Mouse (Mus musculus) limb, embryonic 15.5 days (tissue): ENCODE results near the gene Mycbpap. TPM values are rescaled to one million over a fixed set of nuclear protein-coding genes. Genes with fewer than 3 reads are reported as not detected.
A peak's percentile ranks its signal among the peaks of the same experiment; 100 is the strongest.

Experiments used
- ATAC-seq: fragments of 200-750 bp; cut with Nextera tagmentation; 2 replicates; pipeline ENCODE4 v1.8.0; 2017; ENCODE audit warnings: low read depth, moderate TSS enrichment; ENCODE audit not compliant: insufficient number of reproducible peaks, low FRiP score, low TSS enrichment
- H3K27ac ChIP-seq: fragments of 300-500 bp; sonication (generic); 2 replicates; pipeline ENCODE4 v1.5.1; 2015; ENCODE audit warnings: moderate library complexity, mild to moderate bottlenecking, inconsistent platforms
- H3K27me3 ChIP-seq: fragments of 300-500 bp; sonication (generic); 2 replicates; pipeline ENCODE4 v1.6.1; 2015; ENCODE audit warnings: inconsistent platforms
- H3K36me3 ChIP-seq: fragments of 300-500 bp; sonication (generic); 2 replicates; pipeline ENCODE4 v1.6.1; 2015; ENCODE audit warnings: inconsistent platforms
- H3K4me1 ChIP-seq: fragments of 300-500 bp; sonication (generic); 2 replicates; pipeline ENCODE4 v1.6.1; 2015; ENCODE audit warnings: inconsistent platforms
- H3K4me2 ChIP-seq: fragments of 300-500 bp; sonication (generic); 2 replicates; pipeline ENCODE4 v1.6.1; 2015; ENCODE audit warnings: mild to moderate bottlenecking, inconsistent platforms
- H3K4me3 ChIP-seq: fragments of 300-500 bp; sonication (generic); 2 replicates; pipeline ENCODE4 v1.5.1; 2015; ENCODE audit warnings: mild to moderate bottlenecking, inconsistent platforms
- H3K9ac ChIP-seq: fragments of 300-500 bp; sonication (generic); 2 replicates; pipeline ENCODE4 v1.6.1; 2015; ENCODE audit warnings: inconsistent platforms
- H3K9me3 ChIP-seq: fragments of 300-500 bp; sonication (generic); 2 replicates; pipeline ENCODE4 v1.6.1; 2016; ENCODE audit warnings: inconsistent platforms
- WGBS: fragments of 180-500 bp; shearing (Covaris S2); methylation state at CpG from one replicate; pipeline ENCODE4 v1.1.7; 2015; 5-methylcytosine and 5-hydroxymethylcytosine counted together
- polyA plus RNA-seq: library from polyadenylated mRNA; unstranded; fragments of >200 nt; fragmentation: Nextera tagmentation; extraction: Ambion mirVana; gene quantifications from 2 replicates; pipeline ENCODE4 v1.2.1, GENCODE M21; 2015

Gene Mycbpap
- polyA plus RNA-seq, 1 experiment from 2014 or later = 1.5 TPM

DNA sequence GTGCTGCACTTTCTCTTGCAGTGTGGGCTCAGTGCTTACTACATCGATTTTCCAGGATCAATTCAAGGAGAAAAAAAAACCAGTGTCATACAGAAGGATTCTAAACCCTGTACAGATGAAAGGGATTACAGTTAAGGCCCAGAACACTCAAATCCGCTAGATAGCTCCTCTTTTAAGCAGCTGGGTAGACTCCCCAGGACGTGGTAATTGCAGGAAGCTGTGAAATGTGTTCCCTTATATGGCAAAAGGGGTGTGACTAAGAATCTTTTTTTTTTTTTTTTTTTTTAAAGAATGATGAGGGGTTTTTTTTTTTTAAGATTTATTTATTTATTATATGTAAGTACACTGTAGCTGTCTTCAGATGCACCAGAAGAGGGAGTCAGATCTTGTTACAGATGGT, 7.3 kb upstream of the Mycbpap start:
- 36% methylated on average over 3 of the region's 3 CpGs for WGBS
- Histone ChIP-seq H3K4me1 (peaks cover 25% of the 10 kb centered on the region), H3K27ac (no peak overlapping the region), H3K4me2 (no peak overlapping the region), H3K9ac (no peak overlapping the region), H3K36me3 (no peaks in the 10 kb centered on the region), H3K4me3 (no peak overlapping the region), H3K9me3 (no peaks in the 10 kb centered on the region), H3K27me3 (no peaks in the 10 kb centered on the region)
- no peak for ATAC-seq

DNA sequence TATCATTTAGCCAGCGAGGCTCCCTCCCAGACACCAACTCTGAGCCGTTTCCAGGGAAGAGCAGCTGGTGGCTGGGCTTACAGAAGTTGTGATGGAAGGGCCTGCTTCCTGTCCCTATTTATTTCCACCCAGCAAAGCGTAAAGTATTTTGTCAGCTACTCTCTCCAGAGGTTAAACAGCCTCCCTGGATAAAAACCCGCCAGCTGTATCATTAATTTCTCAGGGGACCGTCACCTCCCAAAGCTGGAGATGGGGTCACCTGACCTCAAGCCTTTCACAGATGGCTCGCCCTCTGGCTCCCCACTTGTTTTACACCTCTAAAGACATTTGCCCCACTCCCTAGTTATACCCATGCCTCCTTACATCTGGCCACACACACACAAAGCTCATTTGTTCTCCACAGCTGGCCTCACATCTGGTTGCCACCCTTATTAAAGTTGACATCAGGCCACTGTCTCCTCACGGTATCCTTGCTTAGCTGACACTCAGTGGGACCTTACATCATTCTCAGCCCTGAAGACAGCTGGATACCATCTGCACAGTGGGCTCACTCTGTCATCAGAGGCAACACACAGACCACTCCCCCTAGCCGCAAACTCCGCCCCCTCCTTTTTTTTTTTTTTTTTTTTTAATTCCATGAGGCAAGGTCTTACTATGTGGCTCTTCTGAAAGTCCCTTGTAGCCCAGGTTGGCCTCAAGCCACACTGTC, 4.8 kb upstream of the Mycbpap start:
- 30% methylated on average over 9 of the region's 9 CpGs for WGBS
- no peak overlapping the region for H3K9ac ChIP-seq
- ATAC-seq = peak; percentile 59
- H3K36me3 ChIP-seq = no peaks in the 10 kb centered on the region
- H3K27ac ChIP-seq = 0 out of 2 replicates have a peak overlapping the region, but pooled peaks have one; percentile 11
- no peaks in the 10 kb centered on the region for H3K27me3 ChIP-seq
- no peak overlapping the region for H3K4me3 ChIP-seq
- H3K9me3 ChIP-seq = no peaks in the 10 kb centered on the region
- no peak overlapping the region for H3K4me2 ChIP-seq
- H3K4me1 ChIP-seq = peaks cover 27% of the 10 kb centered on the region

DNA sequence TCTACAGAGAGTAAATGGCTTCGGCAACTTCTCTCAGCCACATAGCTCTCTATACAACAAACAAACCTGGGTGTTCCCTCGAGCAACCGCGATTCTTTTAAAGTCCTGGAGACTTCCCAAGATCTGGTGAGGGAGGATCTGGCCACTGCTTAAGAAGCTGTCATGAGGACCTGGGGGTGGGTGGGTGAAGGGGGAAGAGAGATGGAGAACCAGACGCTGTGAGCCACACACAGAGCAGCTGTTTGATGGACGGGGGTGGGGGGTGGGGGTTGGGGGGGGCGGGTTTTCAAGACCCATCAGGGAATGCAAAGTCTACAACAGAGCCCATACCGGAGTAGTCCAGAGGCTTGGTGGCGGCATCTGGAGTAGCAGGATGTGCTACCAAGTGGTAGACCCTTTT, 8.1 kb downstream of the Mycbpap start:
- H3K9ac ChIP-seq = no peak overlapping the region
- no peak for ATAC-seq
- no peak overlapping the region for H3K4me3 ChIP-seq
- H3K27ac ChIP-seq = no peak overlapping the region
- no peak overlapping the region for H3K4me2 ChIP-seq
- H3K36me3 ChIP-seq = no peaks in the 10 kb centered on the region
- H3K4me1 ChIP-seq = no peaks in the 10 kb centered on the region; the same call in 1 of the 2 replicates
- 31% methylated on average over 9 of the region's 9 CpGs for WGBS
- H3K27me3 ChIP-seq = no peaks in the 10 kb centered on the region
- H3K9me3 ChIP-seq = no peaks in the 10 kb centered on the region

DNA sequence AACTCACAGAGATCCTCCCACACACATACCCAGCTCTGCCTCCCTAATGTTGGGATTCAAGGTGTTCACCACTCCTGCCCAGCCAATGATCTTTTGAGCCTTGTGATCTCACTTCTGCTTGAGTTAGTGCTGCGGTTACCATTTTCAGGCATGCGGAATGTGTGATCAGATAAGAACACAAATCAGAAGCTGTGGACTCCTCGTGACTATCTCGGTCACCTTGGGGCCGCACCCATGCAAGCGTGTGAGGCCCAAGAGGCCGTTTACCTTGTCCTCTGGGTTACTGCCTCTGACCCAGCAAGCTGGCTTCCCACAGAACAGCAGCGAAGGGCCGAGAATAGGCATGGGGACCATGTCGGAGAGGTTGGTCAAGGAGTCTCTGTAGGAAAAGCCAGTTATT, 12.6 kb downstream of the Mycbpap start:
- WGBS = 90% methylated on average over 10 of the region's 10 CpGs
- Histone ChIP-seq H3K9ac (no peak overlapping the region), H3K36me3 (no peaks in the 10 kb centered on the region), H3K27me3 (no peaks in the 10 kb centered on the region), H3K4me2 (no peak overlapping the region), H3K27ac (no peak overlapping the region), H3K9me3 (no peaks in the 10 kb centered on the region), H3K4me1 (no peaks in the 10 kb centered on the region; the same call in 1 of the 2 replicates), H3K4me3 (no peak overlapping the region)
- no peak for ATAC-seq

DNA sequence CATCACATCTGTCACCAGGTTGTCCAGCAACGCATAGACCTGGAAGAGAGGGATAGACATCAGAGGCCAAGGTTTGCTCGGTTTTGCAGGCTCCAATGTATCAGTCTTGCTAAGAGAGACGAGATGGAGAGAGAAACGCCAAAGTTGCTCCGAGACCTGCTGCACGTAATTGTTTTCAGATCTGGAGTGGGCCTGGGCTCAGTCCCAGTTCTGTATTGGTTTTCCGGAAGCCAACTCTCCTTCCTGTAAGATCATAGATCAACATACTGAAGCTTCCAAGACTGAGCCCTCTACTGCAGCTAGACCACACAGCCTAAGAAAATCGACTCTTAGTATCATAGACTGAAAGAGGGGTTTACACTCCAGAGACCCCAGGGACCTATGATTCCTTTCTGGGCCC, 20.1 kb downstream of the Mycbpap start:
- ATAC-seq = no peak
- Histone ChIP-seq H3K9me3 (no peaks in the 10 kb centered on the region), H3K4me1 (peaks cover 38% of the 10 kb centered on the region), H3K4me3 (no peak overlapping the region), H3K27me3 (no peaks in the 10 kb centered on the region), H3K27ac (no peak overlapping the region), H3K9ac (no peak overlapping the region), H3K36me3 (no peaks in the 10 kb centered on the region), H3K4me2 (no peak overlapping the region)
- 59% methylated on average over 8 of the region's 8 CpGs for WGBS

DNA sequence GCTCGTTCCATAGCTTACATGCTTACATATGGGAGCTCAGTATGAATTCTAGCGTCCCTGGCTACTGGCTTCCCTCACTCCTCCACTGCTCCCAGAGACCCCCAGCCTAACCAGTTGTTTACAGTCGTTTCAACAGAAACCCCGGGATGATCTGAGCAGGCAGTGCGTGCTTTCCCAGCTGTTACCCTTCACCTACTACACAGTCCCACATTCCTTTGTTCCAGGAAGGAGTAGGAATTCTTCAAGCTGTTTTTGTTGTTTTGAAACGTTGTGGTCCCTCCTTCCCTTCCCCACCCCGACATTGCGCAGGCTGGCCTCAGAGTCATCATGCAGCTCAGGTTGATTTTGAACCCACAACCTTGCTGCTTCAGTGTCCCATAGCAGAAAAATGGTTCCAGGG, 21.2 kb downstream of the Mycbpap start:
- Histone ChIP-seq H3K36me3 (no peaks in the 10 kb centered on the region), H3K27me3 (no peaks in the 10 kb centered on the region), H3K27ac (no peak overlapping the region), H3K4me3 (peak overlapping the region; percentile 39; the same call in 1 of the 2 replicates), H3K9me3 (no peaks in the 10 kb centered on the region), H3K4me1 (peaks cover 38% of the 10 kb centered on the region), H3K9ac (no peak overlapping the region), H3K4me2 (peak overlapping the region; percentile 71)
- 25% methylated on average over 8 of the region's 8 CpGs for WGBS
- ATAC-seq = no peak

DNA sequence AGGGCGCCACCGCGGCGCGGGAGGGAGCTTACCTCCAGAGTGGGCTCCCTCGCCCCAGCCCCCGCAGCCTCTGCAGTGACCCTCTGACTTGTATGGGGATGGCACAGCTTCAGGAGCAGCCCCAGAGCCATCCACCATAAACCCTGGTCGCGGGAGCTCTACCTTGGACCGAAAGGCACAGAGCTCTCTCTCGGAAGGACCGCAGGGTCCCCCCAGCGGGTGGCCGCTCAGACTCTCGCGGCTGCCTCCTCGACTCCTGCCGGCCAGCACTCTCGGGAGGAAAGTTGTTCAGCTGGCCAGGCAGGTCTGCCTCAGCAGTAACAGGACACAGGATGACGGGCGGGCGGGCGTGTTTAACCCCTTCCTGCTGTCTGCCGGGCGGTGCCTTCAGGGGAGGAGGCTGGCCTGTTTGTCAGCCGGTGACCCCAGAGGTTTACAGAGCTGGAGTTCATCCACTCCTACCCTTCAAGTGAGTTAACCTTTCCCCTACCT, 21.8 kb downstream of the Mycbpap start, which contains the start of gene Epn3:
Epn3 (minus strand) TSS at position 314 of the 492 bp plus-strand sequence.
- H3K27me3 ChIP-seq = no peaks in the 10 kb centered on the region
- H3K4me2 ChIP-seq = peak within 1 kb of the TSS; percentile 71
- peak; percentile 50; the same call in 1 of the 2 replicates for ATAC-seq
- under 1% methylated on average over 26 of the region's 26 CpGs for WGBS
- peak within 1 kb of the TSS; percentile 73 for H3K27ac ChIP-seq
- peak within 1 kb of the TSS; percentile 39 for H3K4me3 ChIP-seq
- no peaks in the 10 kb centered on the region for H3K9me3 ChIP-seq
- H3K36me3 ChIP-seq = no peaks in the 10 kb centered on the region
- H3K9ac ChIP-seq = peak within 1 kb of the TSS; percentile 44
- H3K4me1 ChIP-seq = peaks cover 38% of the 10 kb centered on the region

DNA sequence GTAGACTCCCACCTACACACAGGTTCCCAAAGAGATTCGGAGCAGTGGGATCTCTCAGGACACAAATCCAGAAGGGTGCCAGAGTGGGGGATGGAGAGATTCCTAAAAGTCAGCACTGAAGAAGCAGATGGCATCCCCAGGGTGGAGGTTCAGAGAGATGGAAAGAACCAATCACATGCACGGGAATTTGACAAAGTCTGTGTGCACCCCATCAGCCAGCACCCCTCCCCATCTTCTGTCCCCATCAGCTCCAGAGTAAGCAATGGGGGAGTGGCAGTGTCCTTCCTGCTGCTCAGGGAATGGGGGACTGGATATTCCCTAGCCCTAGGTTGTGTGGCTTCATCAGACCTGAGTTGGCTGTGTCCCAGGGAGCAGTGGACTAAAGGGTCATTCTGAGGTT, 22.5 kb downstream of the Mycbpap start:
- no peak overlapping the region for H3K9ac ChIP-seq
- H3K9me3 ChIP-seq = no peaks in the 10 kb centered on the region
- H3K36me3 ChIP-seq = no peaks in the 10 kb centered on the region
- 4% methylated on average over 2 of the region's 2 CpGs for WGBS
- peak overlapping the region; percentile 39 for H3K4me3 ChIP-seq
- H3K27ac ChIP-seq = peak overlapping the region; percentile 73
- H3K4me1 ChIP-seq = peaks cover 38% of the 10 kb centered on the region
- H3K4me2 ChIP-seq = peak overlapping the region; percentile 71
- H3K27me3 ChIP-seq = no peaks in the 10 kb centered on the region
- ATAC-seq = no peak

DNA sequence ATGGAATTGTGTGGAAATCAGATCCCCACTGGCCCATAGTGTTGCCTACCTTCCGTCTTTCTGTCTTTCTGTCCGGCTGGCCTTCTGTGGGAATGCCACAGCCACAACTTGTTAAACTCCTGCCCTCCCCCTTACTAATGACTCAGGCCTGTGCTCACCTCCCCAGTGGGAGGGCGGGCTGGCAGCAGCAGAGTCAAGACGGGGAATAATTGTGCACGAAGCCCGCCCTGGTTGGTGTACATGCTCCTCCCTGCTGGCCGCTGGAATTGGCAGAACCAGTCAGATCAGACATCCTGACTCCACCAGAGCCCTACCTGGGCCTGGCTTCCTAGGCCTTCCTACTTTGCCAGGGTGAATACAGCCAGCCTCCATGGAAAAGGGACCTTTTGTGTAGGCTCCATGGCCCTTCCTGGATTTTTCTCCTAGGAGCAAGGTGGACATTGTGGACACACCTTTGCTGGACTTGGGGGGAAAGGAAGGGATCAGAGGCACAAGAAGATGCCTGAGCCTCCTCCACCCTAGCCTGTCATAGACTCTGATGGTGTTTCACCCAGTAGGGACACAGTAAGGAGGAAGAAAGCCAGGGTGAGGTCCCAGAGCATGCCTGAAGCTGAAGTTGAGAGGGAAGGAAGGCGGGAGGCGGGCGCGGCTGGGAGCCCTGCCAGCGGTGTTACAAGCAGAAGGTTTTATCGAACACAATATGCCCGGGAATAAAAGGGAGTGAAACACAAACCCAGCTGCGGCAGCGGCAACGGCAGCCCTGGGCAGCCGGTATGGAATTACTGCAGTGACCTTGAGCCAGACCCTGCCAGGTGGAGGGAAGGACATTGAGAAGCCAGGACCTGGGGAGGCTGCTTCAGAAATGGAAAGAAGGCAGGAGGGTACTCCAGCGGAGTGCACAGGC, 23.2 kb downstream of the Mycbpap start:
- ATAC-seq = no peak
- Histone ChIP-seq H3K4me3 (peak overlapping the region; percentile 39), H3K9me3 (no peaks in the 10 kb centered on the region), H3K27me3 (no peaks in the 10 kb centered on the region), H3K4me2 (peak overlapping the region; percentile 71), H3K36me3 (no peaks in the 10 kb centered on the region), H3K4me1 (peaks cover 38% of the 10 kb centered on the region), H3K27ac (peak overlapping the region; percentile 73), H3K9ac (no peak overlapping the region)
- WGBS = 11% methylated on average over 19 of the region's 19 CpGs

DNA sequence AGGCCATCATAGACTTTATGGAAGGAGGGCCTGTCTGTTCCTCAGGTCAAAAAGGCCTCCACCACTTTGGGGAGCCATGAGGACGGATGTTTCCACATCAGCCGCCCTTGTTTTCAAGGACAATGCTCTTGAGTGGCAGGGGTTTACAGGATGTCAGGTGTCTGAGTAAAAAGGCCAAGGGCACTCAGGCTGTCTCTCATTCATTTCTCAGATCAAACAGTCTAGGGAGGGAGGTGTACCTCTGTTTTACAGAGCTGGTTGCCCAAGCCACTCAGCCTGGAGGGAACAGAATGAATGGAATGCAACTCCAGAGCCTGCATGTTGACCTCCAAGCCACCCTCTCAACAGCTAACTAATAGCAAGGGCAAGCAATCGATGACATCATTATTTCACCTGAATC, 26.1 kb downstream of the Mycbpap start:
- Histone ChIP-seq H3K4me3 (no peak overlapping the region), H3K4me1 (peaks cover 49% of the 10 kb centered on the region), H3K9me3 (no peaks in the 10 kb centered on the region), H3K36me3 (no peaks in the 10 kb centered on the region), H3K27me3 (no peaks in the 10 kb centered on the region), H3K4me2 (no peak overlapping the region), H3K9ac (no peak overlapping the region), H3K27ac (no peak overlapping the region)
- 85% methylated on average over 3 of the region's 3 CpGs for WGBS
- no peak for ATAC-seq

DNA sequence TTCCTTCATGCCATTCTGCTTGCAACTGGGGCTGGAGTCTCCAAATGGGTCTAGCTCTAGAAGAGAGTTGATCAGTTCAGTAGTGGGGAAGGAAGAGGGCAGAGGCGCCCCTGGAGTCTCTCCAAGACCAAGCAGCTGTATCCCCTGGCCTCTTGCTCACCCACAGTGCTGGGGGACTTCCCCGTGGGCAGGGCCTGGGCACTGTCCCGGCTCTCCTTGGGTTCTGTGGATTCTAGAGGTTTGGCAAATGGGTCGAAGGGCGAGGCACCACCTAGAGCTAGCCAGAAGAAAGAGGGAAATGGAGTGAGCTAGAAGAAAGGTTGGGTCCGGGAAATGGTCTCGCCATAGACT, 29.8 kb downstream of the Mycbpap start:
- Histone ChIP-seq H3K27me3 (no peaks in the 10 kb centered on the region), H3K4me3 (peak overlapping the region; percentile 52), H3K9ac (no peak overlapping the region; the same call in 1 of the 2 replicates), H3K36me3 (no peaks in the 10 kb centered on the region), H3K27ac (no peak overlapping the region), H3K4me1 (peaks cover 21% of the 10 kb centered on the region), H3K9me3 (no peaks in the 10 kb centered on the region), H3K4me2 (peak overlapping the region; percentile 86)
- WGBS = 74% methylated on average over 7 of the region's 7 CpGs
- no peak for ATAC-seq
